Mouse (Mus musculus) limb, embryonic 13.5 days (tissue): ENCODE results near the gene Zc3h7a. TPM values are rescaled to one million over a fixed set of nuclear protein-coding genes. Genes with fewer than 3 reads are reported as not detected.
"Not testable (repeated sequence)": the region's sequence is repeated elsewhere in the genome, so short reads cannot be mapped to it uniquely, and the experiment has no call there.

Experiments used
- ATAC-seq: fragments of 200-750 bp; cut with Nextera tagmentation; 2 replicates; pipeline ENCODE4 v1.8.0; 2017; ENCODE audit warnings: low read depth, moderate number of reproducible peaks, moderate TSS enrichment; ENCODE audit not compliant: low FRiP score
- H3K27ac ChIP-seq: fragments of 300-500 bp; sonication (generic); 2 replicates; pipeline ENCODE4 v1.5.1; 2015; ENCODE audit warnings: inconsistent platforms, mild to moderate bottlenecking, moderate library complexity
- H3K27me3 ChIP-seq: fragments of 300-500 bp; sonication (generic); 2 replicates; pipeline ENCODE4 v1.6.1; 2015; ENCODE audit warnings: mild to moderate bottlenecking, inconsistent platforms
- H3K36me3 ChIP-seq: fragments of 300-500 bp; sonication (generic); 2 replicates; pipeline ENCODE4 v1.6.1; 2015; ENCODE audit warnings: inconsistent platforms, mild to moderate bottlenecking, moderate library complexity
- H3K4me1 ChIP-seq: fragments of 300-500 bp; sonication (generic); 2 replicates; pipeline ENCODE4 v1.6.1; 2015; ENCODE audit warnings: inconsistent platforms
- H3K4me2 ChIP-seq: fragments of 300-500 bp; sonication (generic); replicated peaks from 2 replicates; pipeline ENCODE4 v1.6.1; 2015; ENCODE audit warnings: inconsistent platforms, mild to moderate bottlenecking, moderate library complexity
- H3K4me3 ChIP-seq: fragments of 300-500 bp; sonication (generic); 2 replicates; pipeline ENCODE4 v1.5.1; 2015; ENCODE audit warnings: moderate library complexity, mild to moderate bottlenecking, inconsistent platforms
- H3K9ac ChIP-seq: fragments of 300-500 bp; sonication (generic); 2 replicates; pipeline ENCODE4 v1.6.1; 2015; ENCODE audit warnings: mild to moderate bottlenecking, inconsistent platforms
- H3K9me3 ChIP-seq: fragments of 300-500 bp; sonication (generic); 2 replicates; pipeline ENCODE4 v1.6.1; 2016; ENCODE audit warnings: inconsistent platforms
- WGBS: fragments of 180-500 bp; shearing (Covaris S2); methylation state at CpG from one replicate; pipeline ENCODE4 v1.1.7; 2015; 5-methylcytosine and 5-hydroxymethylcytosine counted together
- polyA plus RNA-seq: library from polyadenylated mRNA; unstranded; fragments of >200 nt; fragmentation: Nextera tagmentation; extraction: Ambion mirVana; gene quantifications from 2 replicates; pipeline ENCODE4 v1.2.1, GENCODE M21; 2015

Gene Zc3h7a
- polyA plus RNA-seq, 1 experiment from 2014 or later = 99.0 TPM

DNA sequence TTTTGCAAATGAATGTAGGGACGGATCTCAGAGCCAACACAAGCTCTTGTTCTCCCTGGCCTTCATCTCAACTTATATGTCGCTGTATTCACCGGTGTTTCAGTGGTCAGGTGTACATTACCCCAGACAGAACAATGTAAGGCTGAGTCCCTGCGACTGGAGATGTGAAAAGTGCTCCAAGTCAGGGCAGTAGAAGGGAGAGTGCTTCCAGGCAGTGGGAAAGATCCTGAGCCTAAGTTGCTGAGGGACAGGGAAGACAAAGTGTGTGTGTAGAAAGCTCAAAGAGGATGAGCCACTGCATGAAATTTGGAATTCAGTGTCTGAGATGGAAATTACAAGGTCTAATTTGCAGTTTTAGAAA lies 671 bp upstream of the Zc3h7a start:
- no peak for ATAC-seq
- H3K9ac ChIP-seq = peak overlapping the region; percentile 87
- no peaks in the 10 kb centered on the region for H3K36me3 ChIP-seq
- peak overlapping the region; percentile 88 for H3K4me3 ChIP-seq
- no peaks in the 10 kb centered on the region for H3K27me3 ChIP-seq
- H3K9me3 ChIP-seq = no peaks in the 10 kb centered on the region
- no peak overlapping the region; the same call in 1 of the 2 replicates for H3K27ac ChIP-seq
- H3K4me2 ChIP-seq = peak overlapping the region; percentile 88
- H3K4me1 ChIP-seq = peaks cover 15% of the 10 kb centered on the region
- WGBS = 3% methylated on average over 4 of the region's 4 CpGs

- no peaks in the 10 kb centered on the region for H3K36me3 ChIP-seq
- no peaks in the 10 kb centered on the region for H3K9me3 ChIP-seq
- H3K9ac ChIP-seq = peak overlapping the region; percentile 87
- H3K27me3 ChIP-seq = no peaks in the 10 kb centered on the region
- peak overlapping the region; percentile 75 for H3K27ac ChIP-seq
- under 1% methylated on average over 71 of the region's 72 CpGs for WGBS
- peak overlapping the region; percentile 88 for H3K4me2 ChIP-seq
- peak; percentile 66 for ATAC-seq
- H3K4me3 ChIP-seq = peak overlapping the region; percentile 88
- H3K4me1 ChIP-seq = peaks cover 27% of the 10 kb centered on the region
Observed at GRCm38 (mm10) chr16:11175489-11176207, 545 bp downstream of the Zc3h7a start.

DNA sequence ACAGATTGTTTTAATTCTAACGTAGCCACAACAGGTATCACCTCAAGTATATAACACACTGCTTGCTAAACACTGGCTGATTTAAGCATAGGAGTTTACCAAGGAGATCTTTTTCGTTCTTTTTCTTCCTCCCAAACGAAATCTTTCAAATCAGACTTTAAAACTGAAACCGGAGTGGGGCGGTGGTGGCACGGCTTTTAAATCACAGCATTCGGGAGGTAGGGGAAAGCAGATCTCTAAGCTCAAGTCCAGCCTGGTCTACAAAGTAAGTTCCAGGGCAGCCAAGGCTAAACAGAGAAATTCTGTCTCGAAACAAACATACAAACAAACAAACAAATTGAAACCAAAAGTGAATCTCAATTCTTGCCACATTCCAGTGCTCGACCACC lies 1.1 kb downstream of the Zc3h7a start:
- Histone ChIP-seq H3K27ac (peak overlapping the region; percentile 75), H3K4me3 (peak overlapping the region; percentile 88), H3K9me3 (no peaks in the 10 kb centered on the region), H3K9ac (peak overlapping the region; percentile 87), H3K27me3 (no peaks in the 10 kb centered on the region), H3K36me3 (no peaks in the 10 kb centered on the region), H3K4me2 (peak overlapping the region; percentile 88), H3K4me1 (peaks cover 32% of the 10 kb centered on the region)
- ATAC-seq = no peak
- 5% methylated on average over 9 of the region's 9 CpGs for WGBS

- Histone ChIP-seq H3K36me3 (no peaks in the 10 kb centered on the region), H3K4me2 (peak overlapping the region; percentile 88), H3K9ac (peak overlapping the region; percentile 87), H3K27me3 (no peaks in the 10 kb centered on the region), H3K27ac (peak overlapping the region; percentile 75; the same call in 1 of the 2 replicates), H3K9me3 (no peaks in the 10 kb centered on the region), H3K4me1 (peaks cover 32% of the 10 kb centered on the region), H3K4me3 (peak overlapping the region; percentile 88)
- ATAC-seq = no peak
- WGBS = 6% methylated on average over 10 of the region's 10 CpGs
Observed at GRCm38 (mm10) chr16:11174671-11175081, 1.5 kb downstream of the Zc3h7a start.

- WGBS = 85% methylated on average over 6 of the region's 6 CpGs
- no peaks in the 10 kb centered on the region for H3K27me3 ChIP-seq
- H3K36me3 ChIP-seq = no peaks in the 10 kb centered on the region
- no peak overlapping the region for H3K4me3 ChIP-seq
- no peak overlapping the region for H3K4me2 ChIP-seq
- H3K9ac ChIP-seq = no peak overlapping the region
- no peaks in the 10 kb centered on the region for H3K9me3 ChIP-seq
- ATAC-seq = no peak
- H3K4me1 ChIP-seq = peaks cover 28% of the 10 kb centered on the region
- H3K27ac ChIP-seq = no peak overlapping the region
Observed at GRCm38 (mm10) chr16:11171679-11172078, 4.5 kb downstream of the Zc3h7a start.

- no peak for ATAC-seq
- no peak overlapping the region for H3K27ac ChIP-seq
- H3K9me3 ChIP-seq = no peaks in the 10 kb centered on the region
- H3K9ac ChIP-seq = no peak overlapping the region
- 89% methylated on average over 2 of the region's 2 CpGs for WGBS
- no peaks in the 10 kb centered on the region for H3K27me3 ChIP-seq
- no peak overlapping the region for H3K4me3 ChIP-seq
- peaks cover 16% of the 10 kb centered on the region for H3K36me3 ChIP-seq
- no peak overlapping the region for H3K4me2 ChIP-seq
- peaks cover 24% of the 10 kb centered on the region for H3K4me1 ChIP-seq
Observed at GRCm38 (mm10) chr16:11166431-11166830, 9.8 kb downstream of the Zc3h7a start.

DNA sequence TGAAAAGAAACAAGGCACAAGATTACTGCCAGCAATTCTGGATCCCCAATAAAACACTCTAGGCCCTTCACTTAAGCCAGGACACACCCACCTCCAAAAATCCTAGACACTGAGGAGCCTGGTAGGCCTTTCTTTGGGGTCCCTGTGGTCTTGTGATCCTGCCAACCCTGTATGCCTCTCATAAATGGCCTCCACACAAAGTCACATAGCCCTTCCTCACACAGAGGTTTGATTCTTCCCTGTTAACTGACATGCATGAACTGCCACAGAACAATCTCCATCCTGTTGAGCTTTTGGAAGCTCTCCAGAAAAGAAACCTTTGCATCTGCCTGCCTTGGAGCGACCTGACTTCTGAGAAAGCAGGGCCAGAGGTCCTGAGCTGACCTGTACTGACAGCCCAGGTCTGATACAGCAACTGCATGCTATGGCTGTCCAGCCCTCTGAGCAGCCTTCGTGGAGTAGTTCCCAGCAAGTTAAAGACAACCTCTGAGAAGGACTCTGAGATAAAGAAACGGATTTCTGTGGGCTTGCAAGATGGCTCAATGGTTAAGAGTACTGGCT lies 11.4 kb downstream of the Zc3h7a start:
- no peak overlapping the region for H3K4me3 ChIP-seq
- peaks cover 21% of the 10 kb centered on the region for H3K36me3 ChIP-seq
- no peak overlapping the region for H3K4me2 ChIP-seq
- H3K9me3 ChIP-seq = no peaks in the 10 kb centered on the region
- no peaks in the 10 kb centered on the region for H3K27me3 ChIP-seq
- WGBS = 71% methylated on average over 3 of the region's 3 CpGs
- peaks cover 11% of the 10 kb centered on the region for H3K4me1 ChIP-seq
- ATAC-seq = peak; percentile 66; the same call in 1 of the 2 replicates
- peak overlapping the region; percentile 45; the same call in 1 of the 2 replicates for H3K27ac ChIP-seq
- no peak overlapping the region for H3K9ac ChIP-seq

DNA sequence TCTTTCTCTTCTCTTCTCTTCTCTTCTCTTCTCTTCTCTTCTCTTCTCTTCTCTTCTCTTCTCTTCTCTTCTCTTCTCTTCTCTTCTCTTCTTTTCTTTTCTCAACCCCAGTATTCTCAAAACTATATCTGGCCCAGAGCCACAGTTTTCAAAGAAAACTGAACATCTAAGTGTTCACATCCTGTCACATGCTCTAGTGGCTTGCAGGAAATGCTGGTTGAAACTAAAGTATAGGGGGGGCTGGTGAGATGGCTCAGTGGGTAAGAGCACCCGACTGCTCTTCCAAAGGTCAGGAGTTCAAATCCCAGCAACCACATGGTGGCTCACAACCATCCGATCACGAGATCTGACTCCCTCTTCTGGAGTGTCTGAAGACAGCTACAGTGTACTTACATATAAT lies 18.5 kb downstream of the Zc3h7a start:
- not testable (repeated sequence) for H3K9me3 ChIP-seq
- H3K36me3 ChIP-seq = peaks cover 68% of the 10 kb centered on the region
- WGBS = 83% methylated on average over 3 of the region's 3 CpGs

DNA sequence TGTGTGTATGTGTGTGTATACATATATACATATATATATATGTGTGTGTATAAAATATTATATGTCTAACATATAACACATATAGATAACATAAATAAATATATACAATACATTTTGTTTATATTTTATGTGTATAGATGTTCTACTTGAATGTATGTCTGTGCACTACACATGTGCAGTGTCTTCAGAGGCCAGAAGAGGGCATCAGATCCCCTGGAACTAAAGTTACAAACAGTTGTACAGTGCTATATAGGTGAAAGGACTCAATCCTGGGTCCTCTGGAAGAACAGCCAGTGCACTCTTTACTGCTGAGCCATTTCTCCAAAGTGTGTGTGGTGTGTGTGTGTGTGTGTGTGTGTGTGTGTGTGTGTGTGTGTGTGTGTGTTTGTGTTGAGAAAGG lies 21.7 kb downstream of the Zc3h7a start:
- no peaks in the 10 kb centered on the region for H3K4me1 ChIP-seq
- H3K9ac ChIP-seq = no peak overlapping the region
- ATAC-seq = no peak
- H3K36me3 ChIP-seq = peaks cover 72% of the 10 kb centered on the region
- H3K9me3 ChIP-seq = 0 out of 2 replicates have a peak, but pooled peaks cover 8% of the 10 kb centered on the region
- H3K4me2 ChIP-seq = no peak overlapping the region
- no peak overlapping the region for H3K4me3 ChIP-seq
- no peak overlapping the region for H3K27ac ChIP-seq
- no peaks in the 10 kb centered on the region for H3K27me3 ChIP-seq

More for the DNA sequence above, 18.5 kb downstream of the Zc3h7a start:
- H3K27ac ChIP-seq, H3K4me1 ChIP-seq, ATAC-seq, H3K4me2 ChIP-seq, H3K9ac ChIP-seq, H3K27me3 ChIP-seq, H3K4me3 ChIP-seq: not testable (repeated sequence)

DNA sequence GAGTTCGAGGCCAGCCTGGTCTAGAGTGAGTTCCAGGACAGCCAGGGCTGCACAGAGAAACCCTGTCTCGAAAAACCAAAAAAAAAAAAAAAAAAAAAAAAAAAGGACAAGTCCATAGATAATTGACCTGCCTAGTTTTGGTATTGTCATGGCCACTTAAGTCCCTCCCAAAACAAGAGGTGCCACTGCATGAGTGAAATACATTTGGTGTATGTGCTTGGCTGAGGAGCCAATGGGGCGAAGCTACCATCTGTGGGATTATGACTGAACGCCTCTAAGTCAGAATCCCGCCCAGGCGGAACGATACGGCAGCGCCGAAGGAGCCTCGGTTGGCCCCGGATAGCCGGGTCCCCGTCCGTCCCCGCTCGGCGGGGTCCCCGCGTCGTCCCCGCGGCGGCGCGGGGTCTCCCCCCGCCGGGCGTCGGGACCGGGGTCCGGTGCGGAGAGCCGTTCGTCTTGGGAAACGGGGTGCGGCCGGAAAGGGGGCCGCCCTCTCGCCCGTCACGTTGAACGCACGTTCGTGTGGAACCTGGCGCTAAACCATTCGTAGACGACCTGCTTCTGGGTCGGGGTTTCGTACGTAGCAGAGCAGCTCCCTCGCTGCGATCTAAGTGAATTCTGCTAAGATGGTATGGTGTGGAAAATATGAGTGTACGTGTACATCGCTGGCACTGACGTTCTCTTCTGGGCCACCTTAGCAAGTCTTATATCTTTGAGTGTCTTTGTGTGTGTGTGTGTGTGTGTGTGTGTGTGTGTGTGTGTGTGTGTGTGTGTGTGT lies 32.3 kb downstream of the Zc3h7a start:
- H3K4me1 ChIP-seq, ATAC-seq, H3K4me3 ChIP-seq, H3K27me3 ChIP-seq, H3K27ac ChIP-seq, H3K9ac ChIP-seq, H3K4me2 ChIP-seq, H3K9me3 ChIP-seq: not testable (repeated sequence)
- 12% methylated on average over 56 of the region's 56 CpGs for WGBS
- H3K36me3 ChIP-seq = peaks cover 71% of the 10 kb centered on the region

GRCm38 (mm10) chr16:11134348-11135344 lies 41.5 kb downstream of the Zc3h7a start, which contains the start of gene Txndc11:
TSS of gene Txndc11 (minus strand) at chr16:11134650.
- 1% methylated on average over 78 of the region's 80 CpGs for WGBS
- no peaks in the 10 kb centered on the region for H3K27me3 ChIP-seq
- H3K4me3 ChIP-seq = peak within 1 kb of the TSS; percentile 98
- H3K4me1 ChIP-seq = peaks cover 30% of the 10 kb centered on the region
- ATAC-seq = peak; percentile 99
- peak within 1 kb of the TSS; percentile 95 for H3K9ac ChIP-seq
- H3K4me2 ChIP-seq = peak within 1 kb of the TSS; percentile 77
- peaks cover 28% of the 10 kb centered on the region for H3K36me3 ChIP-seq
- H3K9me3 ChIP-seq = no peaks in the 10 kb centered on the region
- peak within 1 kb of the TSS; percentile 87 for H3K27ac ChIP-seq
